Mouse (Mus musculus): Measurements from ENCODE around the gene Ralgps1. TPM values are rescaled to one million over a fixed set of nuclear protein-coding genes. Genes with fewer than 3 reads are reported as not detected.
A peak's percentile ranks its signal among the peaks of the same experiment; 100 is the strongest.

Gene Ralgps1
- polyA plus RNA-seq, 1 experiment from 2014 or later: 1.1 TPM

DNA sequence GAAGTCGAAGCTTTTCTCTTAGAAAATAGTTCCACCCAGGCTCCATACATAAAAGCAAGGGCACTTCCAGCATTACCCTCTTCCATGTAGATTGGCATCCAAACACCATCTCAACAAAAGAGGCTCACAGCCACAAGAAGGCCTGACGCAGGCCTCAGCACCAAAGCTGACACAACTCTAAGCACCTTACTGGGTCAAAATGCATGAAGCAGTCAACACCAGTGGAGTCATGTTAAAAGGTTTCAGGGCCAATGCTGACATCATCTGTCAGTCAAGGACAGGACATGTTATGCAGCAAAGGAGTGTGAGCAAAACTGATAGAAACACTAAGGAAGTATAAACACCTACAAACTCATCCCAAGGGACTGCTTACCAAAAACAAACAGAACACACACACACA lies 50.3 kb downstream of the Ralgps1 start:
- H3K9ac ChIP-seq (ENCODE audit: low read depth, low read length): no peak overlapping the region
- no peak for ATAC-seq (ENCODE audit: low read depth)
- WGBS (ENCODE audit: insufficient replicate concordance): 55% methylated on average over 2 of the region's 2 CpGs
- H3K36me3 ChIP-seq (ENCODE audit: control insufficient read depth, insufficient read depth): no peaks in the 10 kb centered on the region
- H3K27me3 ChIP-seq (ENCODE audit: control insufficient read depth, insufficient read depth, low read depth, low read length): no peaks in the 10 kb centered on the region
- no peaks in the 10 kb centered on the region for H3K4me1 ChIP-seq (ENCODE audit: control insufficient read depth, low read depth, low read length)
- no peak overlapping the region for H3K4me3 ChIP-seq (ENCODE audit: low read depth, low read length)
- H3K4me2 ChIP-seq (ENCODE audit: low read depth, low read length): no peak overlapping the region
- H3K9me3 ChIP-seq (replicated peaks; ENCODE audit: control insufficient read depth, low read length): no peaks in the 10 kb centered on the region
- H3K27ac ChIP-seq (ENCODE audit: low read length): no peak overlapping the region

DNA sequence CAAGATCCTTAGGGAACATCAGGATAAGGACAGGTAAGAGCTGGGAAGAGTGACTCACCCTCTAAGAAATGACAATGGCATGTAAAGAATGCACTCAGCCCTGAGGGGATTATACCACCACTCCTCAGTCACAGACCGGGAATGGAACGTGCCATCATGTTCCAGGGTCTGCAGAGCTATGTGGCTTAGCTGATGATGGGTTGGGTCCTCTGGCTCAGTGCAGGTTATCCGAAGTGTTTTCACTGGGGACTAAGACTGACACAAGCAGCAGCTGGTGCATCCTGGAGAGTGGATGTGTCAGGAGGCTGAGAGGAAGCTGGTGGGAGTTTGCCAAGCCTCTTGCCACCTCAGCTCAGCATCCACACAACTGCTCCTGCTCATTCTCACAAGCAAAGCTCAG lies 50.7 kb downstream of the Ralgps1 start:
- Histone ChIP-seq H3K36me3 (ENCODE audit: control insufficient read depth, insufficient read depth) (no peaks in the 10 kb centered on the region), H3K9ac (ENCODE audit: low read depth, low read length) (no peak overlapping the region), H3K9me3 (replicated peaks; ENCODE audit: control insufficient read depth, low read length) (no peaks in the 10 kb centered on the region), H3K27me3 (ENCODE audit: control insufficient read depth, insufficient read depth, low read depth, low read length) (no peaks in the 10 kb centered on the region), H3K4me1 (ENCODE audit: control insufficient read depth, low read depth, low read length) (no peaks in the 10 kb centered on the region), H3K4me2 (ENCODE audit: low read depth, low read length) (no peak overlapping the region), H3K27ac (ENCODE audit: low read length) (no peak overlapping the region), H3K4me3 (ENCODE audit: low read depth, low read length) (no peak overlapping the region)
- no peak for ATAC-seq (ENCODE audit: low read depth)
- 65% methylated on average over 3 of the region's 3 CpGs for WGBS (ENCODE audit: insufficient replicate concordance)

DNA sequence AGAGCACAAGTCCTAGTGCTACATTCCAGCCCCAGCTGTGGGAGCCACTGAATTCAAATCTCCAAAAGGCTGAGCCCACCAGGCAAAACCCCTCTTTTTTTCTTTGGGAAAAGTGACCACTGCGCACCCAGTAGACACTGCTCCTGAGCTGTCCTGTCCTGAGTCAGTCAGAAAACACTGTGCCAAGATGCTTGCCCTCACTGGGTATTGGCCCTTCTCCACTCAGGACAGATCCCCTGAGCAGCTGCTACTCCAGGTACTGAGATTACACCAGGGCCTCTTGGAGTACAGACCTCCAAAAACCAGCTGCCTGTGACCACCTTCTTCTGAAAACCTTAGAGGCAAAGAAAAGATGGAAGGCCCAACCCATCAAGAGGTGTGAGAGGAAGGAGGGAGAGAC lies 51.4 kb downstream of the Ralgps1 start:
- H3K4me3 ChIP-seq (ENCODE audit: low read depth, low read length): no peak overlapping the region
- H3K4me1 ChIP-seq (ENCODE audit: control insufficient read depth, low read depth, low read length): no peaks in the 10 kb centered on the region
- H3K9me3 ChIP-seq (replicated peaks; ENCODE audit: control insufficient read depth, low read length): no peaks in the 10 kb centered on the region
- 76% methylated on average over 1 of the region's 1 CpGs for WGBS (ENCODE audit: insufficient replicate concordance)
- no peaks in the 10 kb centered on the region for H3K36me3 ChIP-seq (ENCODE audit: control insufficient read depth, insufficient read depth)
- H3K9ac ChIP-seq (ENCODE audit: low read depth, low read length): no peak overlapping the region
- no peak for ATAC-seq (ENCODE audit: low read depth)
- H3K27ac ChIP-seq (ENCODE audit: low read length): no peak overlapping the region
- no peaks in the 10 kb centered on the region for H3K27me3 ChIP-seq (ENCODE audit: control insufficient read depth, insufficient read depth, low read depth, low read length)
- no peak overlapping the region for H3K4me2 ChIP-seq (ENCODE audit: low read depth, low read length)

DNA sequence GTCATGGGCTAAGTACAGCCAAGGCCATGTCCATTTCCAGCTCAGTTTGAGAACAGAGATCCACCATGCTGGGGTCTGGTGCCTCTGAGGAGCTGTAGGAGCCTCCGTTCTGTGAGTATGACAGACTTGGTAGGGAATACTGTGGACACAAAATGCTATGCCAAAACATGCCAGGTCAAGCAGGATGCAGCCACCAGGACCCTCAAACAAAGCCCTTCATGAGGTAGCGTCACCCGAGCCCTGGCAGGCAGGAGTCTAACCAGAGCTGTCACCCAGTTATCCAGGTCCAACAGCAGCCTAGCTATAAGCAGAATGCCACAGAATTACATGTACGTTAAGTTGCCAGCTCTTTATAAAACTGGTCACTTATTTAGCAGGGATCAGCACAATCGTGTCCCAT lies 51.8 kb downstream of the Ralgps1 start:
- WGBS (ENCODE audit: insufficient replicate concordance): 65% methylated on average over 5 of the region's 5 CpGs
- Histone ChIP-seq H3K4me2 (ENCODE audit: low read depth, low read length) (no peak overlapping the region), H3K27ac (ENCODE audit: low read length) (no peak overlapping the region), H3K4me1 (ENCODE audit: control insufficient read depth, low read depth, low read length) (no peaks in the 10 kb centered on the region), H3K27me3 (ENCODE audit: control insufficient read depth, insufficient read depth, low read depth, low read length) (no peaks in the 10 kb centered on the region), H3K9me3 (replicated peaks; ENCODE audit: control insufficient read depth, low read length) (no peaks in the 10 kb centered on the region), H3K36me3 (ENCODE audit: control insufficient read depth, insufficient read depth) (no peaks in the 10 kb centered on the region), H3K4me3 (ENCODE audit: low read depth, low read length) (no peak overlapping the region), H3K9ac (ENCODE audit: low read depth, low read length) (no peak overlapping the region)
- no peak for ATAC-seq (ENCODE audit: low read depth)

DNA sequence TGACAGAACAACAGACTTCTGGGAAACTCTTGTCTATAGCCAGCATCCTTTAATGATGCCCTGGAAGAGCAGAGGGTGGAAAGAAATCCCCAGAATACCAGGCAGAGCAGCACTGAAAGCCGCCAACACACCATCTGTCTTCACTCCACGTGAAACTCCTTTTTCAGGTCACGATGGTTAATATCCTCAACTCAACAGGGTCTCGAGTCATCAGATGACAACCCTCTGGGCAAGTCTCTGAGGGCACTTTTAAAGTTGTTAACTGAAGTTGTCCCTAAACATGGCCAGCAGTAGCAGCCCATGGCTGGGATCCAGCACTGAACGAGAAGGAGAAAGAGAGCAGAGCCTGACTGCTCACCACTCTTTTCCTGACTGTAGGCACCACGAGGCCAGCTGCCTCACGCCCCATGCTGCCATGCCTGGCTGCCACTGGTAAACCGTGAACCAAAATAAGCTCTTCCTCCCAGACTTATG lies 52.8 kb downstream of the Ralgps1 start:
- H3K27me3 ChIP-seq (ENCODE audit: control insufficient read depth, insufficient read depth, low read depth, low read length): no peaks in the 10 kb centered on the region
- H3K4me1 ChIP-seq (ENCODE audit: control insufficient read depth, low read depth, low read length): no peaks in the 10 kb centered on the region
- H3K9me3 ChIP-seq (replicated peaks; ENCODE audit: control insufficient read depth, low read length): no peaks in the 10 kb centered on the region
- H3K4me3 ChIP-seq (ENCODE audit: low read depth, low read length): no peak overlapping the region
- H3K9ac ChIP-seq (ENCODE audit: low read depth, low read length): no peak overlapping the region
- no peak for ATAC-seq (ENCODE audit: low read depth)
- 60% methylated on average over 8 of the region's 8 CpGs for WGBS (ENCODE audit: insufficient replicate concordance)
- no peak overlapping the region for H3K4me2 ChIP-seq (ENCODE audit: low read depth, low read length)
- no peak overlapping the region for H3K27ac ChIP-seq (ENCODE audit: low read length)
- no peaks in the 10 kb centered on the region for H3K36me3 ChIP-seq (ENCODE audit: control insufficient read depth, insufficient read depth)

DNA sequence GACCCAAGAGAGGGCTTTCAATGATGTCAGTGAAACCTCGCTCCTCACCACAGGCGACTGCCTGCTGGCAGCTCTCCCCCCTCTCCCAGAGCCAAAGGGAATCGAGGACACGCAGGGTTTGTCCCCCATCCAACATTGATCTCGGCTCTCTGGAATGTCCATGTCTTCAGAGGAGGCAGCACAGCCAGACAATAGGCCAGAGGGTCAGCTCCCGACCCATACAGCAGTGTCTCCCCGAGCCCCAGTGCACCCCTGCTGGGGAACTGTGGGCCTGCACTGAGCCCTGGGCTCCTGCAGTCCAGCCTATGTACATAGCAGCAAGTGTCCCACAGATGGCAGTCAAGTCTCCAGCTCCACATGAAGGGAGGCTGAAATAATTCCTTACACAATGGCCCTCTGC lies 54.8 kb downstream of the Ralgps1 start:
- no peak overlapping the region for H3K4me3 ChIP-seq (ENCODE audit: low read depth, low read length)
- 52% methylated on average over 7 of the region's 7 CpGs for WGBS (ENCODE audit: insufficient replicate concordance)
- no peaks in the 10 kb centered on the region for H3K27me3 ChIP-seq (ENCODE audit: control insufficient read depth, insufficient read depth, low read depth, low read length)
- H3K9ac ChIP-seq (ENCODE audit: low read depth, low read length): no peak overlapping the region
- H3K36me3 ChIP-seq (ENCODE audit: control insufficient read depth, insufficient read depth): no peaks in the 10 kb centered on the region
- H3K4me2 ChIP-seq (ENCODE audit: low read depth, low read length): no peak overlapping the region
- ATAC-seq (ENCODE audit: low read depth): 0 out of 2 replicates have a peak, but pooled peaks have one; percentile 41
- H3K9me3 ChIP-seq (replicated peaks; ENCODE audit: control insufficient read depth, low read length): no peaks in the 10 kb centered on the region
- no peak overlapping the region for H3K27ac ChIP-seq (ENCODE audit: low read length)
- no peaks in the 10 kb centered on the region for H3K4me1 ChIP-seq (ENCODE audit: control insufficient read depth, low read depth, low read length)

DNA sequence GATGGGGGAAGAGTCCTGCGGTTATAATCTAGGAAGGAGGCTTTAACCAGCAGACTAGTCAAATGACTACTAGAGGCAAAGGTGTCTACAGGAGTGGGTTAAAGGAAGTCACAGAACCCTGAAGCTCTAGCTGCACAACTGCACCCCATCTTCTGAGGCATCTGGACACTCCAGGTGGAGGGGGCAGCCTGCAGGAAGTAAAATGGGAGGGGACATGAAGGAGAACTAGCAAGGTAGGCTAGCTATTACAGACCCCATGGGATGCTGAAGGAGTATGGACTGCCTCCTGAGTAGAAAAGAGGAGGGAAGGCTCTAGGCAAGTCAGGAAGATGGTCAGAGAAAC lies 55.3 kb downstream of the Ralgps1 start:
- Histone ChIP-seq H3K27ac (ENCODE audit: low read length) (no peak overlapping the region), H3K36me3 (ENCODE audit: control insufficient read depth, insufficient read depth) (no peaks in the 10 kb centered on the region), H3K27me3 (ENCODE audit: control insufficient read depth, insufficient read depth, low read depth, low read length) (no peaks in the 10 kb centered on the region), H3K4me1 (ENCODE audit: control insufficient read depth, low read depth, low read length) (no peaks in the 10 kb centered on the region), H3K4me2 (ENCODE audit: low read depth, low read length) (no peak overlapping the region), H3K4me3 (ENCODE audit: low read depth, low read length) (no peak overlapping the region), H3K9me3 (replicated peaks; ENCODE audit: control insufficient read depth, low read length) (no peaks in the 10 kb centered on the region), H3K9ac (ENCODE audit: low read depth, low read length) (no peak overlapping the region)
- ATAC-seq (ENCODE audit: low read depth): no peak
- WGBS (ENCODE audit: insufficient replicate concordance): 91% methylated on average over 1 of the region's 1 CpGs

DNA sequence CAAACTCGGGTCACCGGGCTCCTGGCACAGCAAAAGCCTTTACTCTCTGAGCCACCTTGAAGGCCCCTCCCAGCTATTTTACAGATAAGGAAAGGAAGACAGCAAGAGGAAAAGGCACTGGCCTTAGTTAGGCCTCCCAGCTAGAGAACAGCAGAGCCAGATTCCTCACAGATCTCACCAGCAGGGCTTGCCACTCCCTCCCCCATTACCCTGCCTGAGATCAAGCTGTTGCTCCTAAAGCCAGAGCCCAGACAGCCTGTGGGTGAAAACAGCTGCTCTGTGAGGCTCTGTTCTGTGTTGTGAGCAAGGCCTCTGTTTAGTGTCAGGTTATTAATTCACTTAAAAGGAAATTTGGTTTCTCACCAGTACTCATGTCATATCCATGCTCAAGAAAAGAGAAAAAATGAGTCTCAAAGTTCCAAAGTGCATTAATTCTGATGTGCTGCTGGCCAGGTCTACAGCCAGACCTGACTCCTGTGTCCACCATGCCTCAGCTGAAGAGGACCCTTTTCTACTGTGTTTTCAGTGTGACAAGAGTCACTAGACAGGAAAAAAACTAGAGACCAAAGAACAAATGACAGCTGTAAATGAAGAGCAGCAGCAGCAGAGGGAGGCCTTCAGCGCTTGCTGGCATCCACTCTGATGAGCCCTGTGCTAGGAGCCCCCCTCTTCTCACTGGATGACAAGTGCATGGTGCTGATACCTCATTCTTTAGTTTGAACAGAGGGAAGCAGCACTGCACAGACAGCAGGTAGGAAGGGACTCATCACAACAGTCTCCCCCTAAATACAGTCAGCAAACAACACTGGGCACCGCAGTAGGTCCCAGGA lies 55.8 kb downstream of the Ralgps1 start:
- H3K4me2 ChIP-seq (ENCODE audit: low read depth, low read length): no peak overlapping the region
- 55% methylated on average over 4 of the region's 4 CpGs for WGBS (ENCODE audit: insufficient replicate concordance)
- H3K4me1 ChIP-seq (ENCODE audit: control insufficient read depth, low read depth, low read length): no peaks in the 10 kb centered on the region
- no peaks in the 10 kb centered on the region for H3K9me3 ChIP-seq (replicated peaks; ENCODE audit: control insufficient read depth, low read length)
- no peak overlapping the region for H3K9ac ChIP-seq (ENCODE audit: low read depth, low read length)
- no peaks in the 10 kb centered on the region for H3K36me3 ChIP-seq (ENCODE audit: control insufficient read depth, insufficient read depth)
- H3K4me3 ChIP-seq (ENCODE audit: low read depth, low read length): no peak overlapping the region
- no peak for ATAC-seq (ENCODE audit: low read depth)
- no peak overlapping the region for H3K27ac ChIP-seq (ENCODE audit: low read length)
- H3K27me3 ChIP-seq (ENCODE audit: control insufficient read depth, insufficient read depth, low read depth, low read length): no peaks in the 10 kb centered on the region

DNA sequence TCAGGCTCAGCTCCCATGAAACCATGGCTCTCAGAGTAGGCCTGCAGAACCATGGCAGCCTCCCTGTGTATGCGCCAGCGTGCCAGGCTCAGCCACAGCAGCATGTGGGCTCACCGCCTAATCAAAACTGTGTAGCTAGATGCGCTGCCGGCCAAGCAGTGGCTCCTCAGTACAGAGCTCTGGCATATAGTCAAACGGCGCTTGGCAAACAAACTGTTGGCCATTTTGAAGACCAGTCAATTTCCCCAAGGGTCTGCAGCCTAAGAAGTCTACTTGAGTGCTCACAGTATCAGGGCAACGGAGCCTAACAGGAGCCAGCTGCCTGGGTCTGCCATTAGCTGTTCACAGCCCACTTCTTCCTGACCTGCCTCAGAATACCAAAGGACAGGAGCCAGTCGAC lies 61.9 kb downstream of the Ralgps1 start:
- Histone ChIP-seq H3K27ac (ENCODE audit: low read length) (no peak overlapping the region), H3K4me1 (ENCODE audit: control insufficient read depth, low read depth, low read length) (no peaks in the 10 kb centered on the region), H3K36me3 (ENCODE audit: control insufficient read depth, insufficient read depth) (no peaks in the 10 kb centered on the region), H3K9ac (ENCODE audit: low read depth, low read length) (no peak overlapping the region), H3K4me2 (ENCODE audit: low read depth, low read length) (no peak overlapping the region), H3K27me3 (ENCODE audit: control insufficient read depth, insufficient read depth, low read depth, low read length) (no peaks in the 10 kb centered on the region), H3K4me3 (ENCODE audit: low read depth, low read length) (no peak overlapping the region), H3K9me3 (replicated peaks; ENCODE audit: control insufficient read depth, low read length) (no peaks in the 10 kb centered on the region)
- 79% methylated on average over 9 of the region's 9 CpGs for WGBS (ENCODE audit: insufficient replicate concordance)
- ATAC-seq (ENCODE audit: low read depth): no peak

Measured in liver, embryonic 16.5 days (tissue).